Mouse (Mus musculus) R1 (cell line): Measurements from ENCODE around the gene Bco2.

ENCODE experiments used
- DNase-seq: peaks from one replicate; pipeline ENCODE4 v3.0.0-alpha.2; 2018; ENCODE audit warnings: low read depth, low spot score

The Bco2 gene

DNA sequence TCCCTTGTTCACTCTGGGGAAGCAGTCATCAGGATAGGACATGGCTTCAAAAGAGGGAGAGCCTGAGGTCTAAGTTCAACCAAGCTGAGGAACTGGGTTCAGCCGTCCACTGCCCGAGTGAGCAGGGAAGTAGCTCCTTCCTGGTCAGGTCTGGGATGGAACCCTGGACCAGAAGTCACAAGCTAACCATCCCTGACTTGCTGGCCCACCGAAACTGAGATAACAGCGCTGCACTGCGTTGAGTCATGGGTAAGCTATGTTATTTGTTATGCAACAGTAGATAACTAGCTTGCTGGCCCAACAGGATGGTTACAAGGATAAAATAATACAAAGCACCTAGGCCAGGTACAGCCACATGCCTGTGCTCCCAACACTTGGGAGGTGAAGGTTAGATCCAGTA is 39.5 kb downstream of the Bco2 start:
- DNase-seq: no peak

DNA sequence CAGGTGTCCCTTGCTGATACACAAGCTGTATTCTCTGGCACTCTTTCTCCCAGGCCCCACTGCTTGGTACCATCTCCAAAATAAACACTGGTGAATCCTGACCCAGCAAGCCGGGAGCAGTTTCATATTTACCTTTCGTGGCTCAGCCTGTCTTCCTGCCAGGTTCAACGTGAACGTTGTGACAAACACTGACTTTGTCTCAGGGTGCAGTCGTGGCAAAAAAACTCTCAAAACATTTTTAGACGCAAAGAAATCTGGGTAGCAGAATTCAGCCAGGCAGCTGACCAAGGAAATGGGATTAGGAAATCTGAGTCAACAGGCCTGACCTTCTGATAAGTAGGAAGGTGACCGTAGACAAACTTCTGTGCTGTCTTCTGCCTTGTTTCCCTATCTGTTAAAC is 47.4 kb downstream of the Bco2 start:
- no peak for DNase-seq

DNA sequence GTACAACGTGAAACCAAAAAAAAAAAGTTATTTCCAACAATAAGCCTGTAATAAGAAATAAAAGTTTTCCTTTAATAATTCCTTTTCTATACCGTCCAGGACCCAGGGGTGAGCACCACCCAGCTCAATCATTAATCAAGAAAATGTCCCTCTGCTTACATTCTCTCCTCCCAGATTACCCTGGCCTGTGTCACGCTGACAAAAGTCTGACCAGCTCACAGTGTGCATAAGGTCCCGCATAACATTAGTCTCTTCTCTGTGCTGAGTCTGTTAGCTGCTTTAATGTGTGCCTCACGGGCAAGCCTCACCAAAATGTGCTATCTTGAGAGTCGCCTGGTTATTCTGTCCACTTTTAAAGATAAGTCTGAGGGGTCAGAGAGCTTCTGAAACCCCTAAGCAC is 49.6 kb downstream of the Bco2 start:
- DNase-seq: no peak

DNA sequence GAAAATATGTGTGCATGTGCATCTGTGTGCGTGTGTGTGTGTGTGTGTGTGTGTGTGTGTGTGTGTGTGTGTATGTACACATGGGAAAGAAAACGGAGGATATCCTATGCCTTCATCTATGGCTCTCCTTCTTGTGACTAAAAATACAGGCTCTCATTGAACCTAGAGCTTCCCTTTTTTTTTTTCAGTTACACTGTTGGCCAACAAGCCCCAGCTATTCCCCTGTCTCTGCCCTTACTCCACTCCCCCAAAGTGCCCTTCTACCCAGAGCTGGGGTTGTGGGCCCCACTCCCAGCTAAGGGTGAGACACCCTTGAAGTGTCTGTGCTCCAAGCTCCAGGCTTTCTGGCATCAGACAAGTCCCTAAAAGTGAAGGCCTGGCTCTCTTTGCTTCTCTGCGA is 52.0 kb downstream of the Bco2 start:
- no peak for DNase-seq

DNA sequence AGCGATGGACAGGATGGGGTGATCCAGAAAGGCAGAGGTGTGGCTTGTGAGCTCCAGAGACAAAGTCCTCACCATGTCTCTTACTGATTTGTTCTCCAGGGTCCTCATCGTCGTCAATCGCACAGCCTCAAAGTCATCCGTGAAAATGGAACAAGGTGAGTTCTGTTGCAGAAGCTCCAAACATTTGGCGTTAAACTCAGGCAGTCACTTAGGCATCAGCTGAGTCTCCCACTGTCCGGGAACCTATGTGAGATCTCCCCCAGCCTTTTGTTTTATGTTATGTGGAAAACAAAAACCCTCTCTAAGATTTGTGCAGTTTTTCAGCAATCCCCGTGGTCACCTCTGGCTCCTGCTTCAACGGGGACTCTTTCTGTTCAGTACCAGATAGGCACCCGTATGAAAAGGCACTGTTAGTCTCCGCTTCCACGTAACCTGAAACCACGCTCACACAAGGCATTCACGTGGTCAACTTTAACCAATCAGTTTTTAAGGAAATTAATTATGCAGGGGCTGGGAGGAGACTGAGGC is 53.9 kb downstream of the Bco2 start:
- peak; percentile 25 for DNase-seq

DNA sequence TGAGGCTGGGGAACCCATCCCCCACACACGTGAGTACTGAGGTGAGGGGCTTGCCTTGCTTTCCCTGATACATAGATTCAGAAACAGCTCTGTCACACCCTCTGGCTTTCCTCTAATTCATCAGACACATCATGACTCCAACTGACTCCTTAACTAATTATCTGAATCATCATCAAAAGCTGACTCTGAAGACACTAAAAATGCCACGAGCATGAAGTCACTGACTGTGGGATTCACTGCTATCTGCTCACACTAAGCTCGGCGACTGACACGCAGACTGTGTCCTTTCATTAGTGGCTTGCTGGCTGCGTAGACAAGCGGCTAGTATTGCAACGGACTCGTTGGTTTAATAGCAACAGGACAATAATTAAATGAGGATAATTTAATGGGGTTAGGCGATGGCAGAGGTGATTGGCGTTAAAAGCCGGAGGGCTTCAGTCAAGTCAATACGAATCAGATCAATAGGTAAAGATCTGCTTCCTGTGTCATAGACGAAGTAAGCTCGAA is 54.5 kb downstream of the Bco2 start:
- no peak for DNase-seq

DNA sequence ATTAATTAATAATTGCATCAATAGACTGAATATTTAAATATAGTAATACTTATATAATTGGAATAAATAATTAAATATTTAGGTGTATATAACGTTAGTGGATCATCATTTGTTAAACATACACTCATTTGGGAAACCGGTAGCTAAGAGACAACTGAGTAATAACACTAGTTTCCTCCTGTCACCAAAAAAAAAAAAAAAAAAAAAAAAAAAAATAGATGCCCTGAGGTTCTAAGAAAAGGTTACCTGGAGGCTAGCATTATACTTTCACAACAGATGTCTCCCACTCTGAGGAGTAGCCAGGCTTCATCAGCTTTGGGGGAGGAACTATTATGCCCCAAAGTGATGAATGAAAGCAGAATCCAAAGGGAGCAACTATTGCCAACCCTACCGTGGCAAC is 55.2 kb downstream of the Bco2 start:
- DNase-seq: no peak

DNA sequence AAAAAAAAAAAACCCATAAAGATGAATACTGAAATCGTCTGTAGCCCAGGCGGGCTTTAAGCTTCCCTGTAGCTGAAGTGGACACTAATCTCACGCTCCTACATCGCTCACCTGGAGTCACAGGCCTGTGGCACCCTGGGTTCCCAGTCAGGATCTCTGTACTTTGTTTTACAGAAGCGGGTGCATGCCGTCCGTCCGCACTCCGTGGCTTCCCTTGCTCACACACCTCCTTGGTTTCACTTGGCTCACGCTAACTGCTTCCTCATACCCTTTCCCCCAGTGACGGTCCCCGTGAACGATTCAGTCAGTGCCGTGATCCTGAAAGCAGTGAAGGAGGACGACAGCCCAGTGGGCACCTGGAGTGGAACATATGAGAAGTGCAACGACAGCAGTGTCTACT is 56.2 kb downstream of the Bco2 start:
- DNase-seq: no peak

DNA sequence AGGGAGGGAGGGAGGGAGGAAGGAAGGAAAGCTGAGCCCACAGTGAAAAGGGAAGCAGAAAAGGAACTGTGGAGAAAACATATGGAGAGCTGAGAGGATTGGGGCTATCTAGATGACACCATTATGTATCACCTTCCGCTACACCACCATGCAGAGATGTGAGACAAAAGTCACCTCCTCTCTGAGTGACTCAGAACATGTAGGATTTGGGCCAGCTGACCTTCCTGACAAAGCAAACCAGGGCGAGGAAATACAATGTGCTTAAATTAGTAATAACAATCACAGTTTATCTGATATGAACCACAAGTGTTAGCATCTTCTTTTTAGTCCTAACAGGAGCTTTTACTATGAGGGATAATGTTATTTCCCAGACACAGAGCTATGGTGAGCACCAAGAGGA is 57.4 kb downstream of the Bco2 start:
- DNase-seq: no peak

DNA sequence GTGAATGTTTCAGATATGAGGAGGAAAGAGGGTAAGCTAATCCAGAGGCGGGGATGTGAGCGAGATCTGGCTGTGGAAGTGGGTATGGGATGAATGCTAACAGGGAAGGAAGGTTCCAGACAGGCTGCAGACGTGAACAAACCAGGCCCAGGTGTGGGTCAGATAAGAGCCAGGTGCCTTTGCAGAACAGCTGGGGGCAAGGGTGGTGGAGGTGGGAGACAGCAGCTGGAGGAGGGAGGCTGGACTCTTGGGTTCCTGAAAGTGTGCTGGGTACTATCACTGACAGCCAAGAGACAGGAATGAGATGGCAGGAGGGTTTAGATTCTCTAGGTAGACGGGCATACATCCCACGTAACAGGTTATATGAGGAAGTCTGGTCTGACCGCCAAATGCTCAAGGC is 57.9 kb downstream of the Bco2 start:
- no peak for DNase-seq

DNA sequence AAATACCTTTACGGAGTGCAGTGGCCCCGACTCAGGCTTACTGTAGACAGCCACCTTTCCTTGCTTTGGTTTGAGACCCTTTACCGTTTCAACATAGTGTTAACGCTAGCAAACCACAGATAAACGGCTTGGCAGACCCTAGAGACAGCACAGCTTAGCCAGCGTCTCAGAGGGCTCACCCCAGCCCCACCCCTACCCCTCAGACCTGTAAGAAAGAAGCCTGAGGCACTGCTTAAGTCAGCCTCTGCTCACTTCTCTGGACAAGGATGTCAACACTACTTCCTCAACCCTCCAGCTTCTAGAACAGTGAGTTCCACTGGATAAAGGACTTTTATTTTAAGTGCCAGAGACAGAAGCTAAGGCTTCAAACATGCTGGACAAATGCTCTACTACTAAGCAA is 58.4 kb downstream of the Bco2 start:
- no peak for DNase-seq

DNA sequence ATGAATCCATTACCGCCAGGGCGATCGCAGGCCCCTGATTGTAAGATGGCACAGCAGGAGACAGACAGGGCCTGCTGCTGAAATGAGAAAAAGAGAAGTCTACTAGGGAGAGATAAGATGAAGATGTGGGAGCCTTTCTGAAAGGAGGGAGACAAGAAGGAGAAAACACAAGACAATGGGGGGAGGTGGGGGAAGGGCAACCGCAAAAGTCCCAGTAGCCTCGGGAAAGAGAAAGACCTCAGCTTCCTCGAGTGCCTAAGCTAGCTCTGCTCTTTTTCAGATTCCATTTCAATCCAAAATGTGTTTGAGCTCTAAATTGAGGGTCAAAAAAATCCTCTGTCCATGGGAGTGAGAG is 58.9 kb downstream of the Bco2 start:
- DNase-seq: no peak

DNA sequence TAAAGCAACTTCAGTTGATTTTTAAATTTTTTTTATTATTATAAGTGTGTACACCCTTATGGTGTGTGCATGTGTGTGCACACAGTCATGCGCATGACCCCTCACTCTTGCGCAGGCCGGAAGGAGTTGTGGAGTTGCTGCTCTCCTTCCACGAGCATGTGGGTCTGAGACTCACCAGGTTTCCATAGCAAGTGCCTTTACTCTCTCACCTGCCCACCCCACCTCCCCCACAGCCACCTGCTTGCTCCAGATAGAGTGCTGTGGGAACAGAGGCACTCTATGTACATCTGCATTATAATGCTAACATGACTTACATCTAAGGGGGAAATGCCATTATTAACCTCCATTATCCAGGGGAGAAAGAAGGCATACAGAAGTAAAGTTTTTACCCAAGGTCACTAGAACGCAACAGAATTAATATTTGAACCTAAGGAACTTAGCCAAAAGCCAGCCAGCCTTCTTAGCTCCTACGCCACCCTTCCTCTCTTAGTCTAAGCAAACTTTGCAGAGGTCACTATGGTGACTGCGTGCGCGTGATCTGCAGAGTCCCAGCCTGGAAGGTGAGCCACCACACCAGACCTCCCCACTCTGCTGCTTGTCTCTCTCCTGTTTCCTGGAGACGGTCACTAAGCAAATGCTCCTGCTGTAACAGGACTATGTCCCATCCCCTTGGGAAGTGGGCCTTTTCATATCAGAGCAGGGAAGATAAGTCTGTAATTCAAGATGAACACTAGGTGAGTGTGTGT is 59.4 kb downstream of the Bco2 start:
- peak; percentile 72 for DNase-seq

DNA sequence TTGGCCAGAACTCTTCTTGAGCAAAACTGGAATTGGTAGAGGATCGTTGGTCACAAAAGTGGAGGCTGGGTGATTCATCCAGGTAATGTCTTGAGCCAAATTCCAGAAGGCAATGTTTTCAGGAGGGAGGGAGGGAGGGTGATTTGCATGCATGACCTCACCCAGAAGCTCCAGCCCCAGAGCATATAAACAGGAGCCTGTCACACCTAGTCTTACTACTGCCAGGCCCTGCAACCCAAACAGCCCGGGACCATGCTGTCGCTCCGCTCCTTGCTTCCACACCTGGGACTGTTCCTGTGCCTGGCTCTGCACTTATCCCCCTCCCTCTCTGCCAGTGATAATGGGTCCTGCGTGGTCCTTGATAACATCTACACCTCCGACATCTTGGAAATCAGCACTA is 60.7 kb downstream of the Bco2 start, which contains the start of gene Plet1:
Plet1 (plus strand) TSS at position 215 of the 400 bp plus-strand sequence.
- DNase-seq: peak; percentile 21

DNA sequence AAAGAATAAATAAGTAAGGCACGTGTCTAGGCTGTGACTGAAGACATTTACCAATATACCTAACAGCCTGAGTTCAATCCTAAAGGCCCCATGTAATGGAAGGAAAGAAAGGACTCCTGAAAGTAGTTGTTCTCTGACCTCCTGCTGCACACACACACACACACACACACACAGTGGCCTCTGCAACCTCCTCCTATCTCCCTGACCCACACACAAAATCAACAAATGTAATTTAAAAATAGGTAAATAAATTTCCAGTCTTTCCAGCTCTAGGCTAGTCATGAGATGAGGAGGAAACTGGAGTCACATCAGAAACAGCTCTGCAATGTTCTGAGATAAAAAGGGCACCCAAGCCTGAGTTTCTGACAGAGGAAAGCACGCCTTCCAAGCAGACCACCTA is 61.2 kb downstream of the Bco2 start:
- no peak for DNase-seq

DNA sequence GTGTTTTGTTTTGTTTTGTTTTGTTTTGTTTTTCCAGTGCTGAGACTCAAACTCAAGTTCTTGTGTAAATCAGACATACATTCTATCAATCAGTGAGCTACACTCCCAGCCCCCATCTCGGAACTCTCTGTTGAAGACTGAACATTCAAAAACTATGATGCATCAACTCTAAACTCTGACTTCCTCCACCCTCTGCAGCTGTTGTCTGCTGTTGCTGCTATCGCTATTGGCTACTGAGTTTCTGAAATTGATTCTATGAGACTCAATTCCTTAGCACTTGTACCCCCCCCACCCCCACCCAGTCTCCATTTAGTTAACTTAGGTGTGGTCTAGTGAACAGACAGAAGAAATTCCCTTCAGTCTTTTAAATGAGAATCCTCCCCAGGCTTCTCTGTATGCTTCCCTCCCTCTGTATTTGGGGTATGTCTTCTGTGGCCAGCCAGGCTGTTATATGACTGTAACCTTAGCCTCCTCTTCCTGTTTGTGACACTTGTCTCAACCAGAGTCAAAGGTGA is 63.4 kb downstream of the Bco2 start:
- DNase-seq: peak; percentile 46

DNA sequence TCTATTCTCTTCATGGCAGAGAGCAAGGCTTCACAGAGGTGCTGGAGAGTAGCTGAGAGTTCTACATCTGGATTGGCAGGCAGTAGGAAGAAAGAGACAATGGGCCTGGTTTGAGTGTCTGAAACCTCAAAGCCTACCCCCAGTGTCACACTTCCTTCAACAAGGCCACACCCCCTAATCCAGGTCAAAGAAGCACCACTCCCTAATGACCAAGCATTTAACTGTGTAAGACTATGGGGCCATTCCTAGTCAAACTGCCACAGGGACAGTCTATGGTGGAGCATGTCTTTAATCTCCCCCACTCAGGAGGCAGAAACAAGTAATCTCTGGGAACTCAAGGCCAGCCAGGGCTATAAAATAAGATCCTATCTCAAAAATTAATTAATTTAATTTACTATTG is 64.1 kb downstream of the Bco2 start:
- peak; percentile 81 for DNase-seq

DNA sequence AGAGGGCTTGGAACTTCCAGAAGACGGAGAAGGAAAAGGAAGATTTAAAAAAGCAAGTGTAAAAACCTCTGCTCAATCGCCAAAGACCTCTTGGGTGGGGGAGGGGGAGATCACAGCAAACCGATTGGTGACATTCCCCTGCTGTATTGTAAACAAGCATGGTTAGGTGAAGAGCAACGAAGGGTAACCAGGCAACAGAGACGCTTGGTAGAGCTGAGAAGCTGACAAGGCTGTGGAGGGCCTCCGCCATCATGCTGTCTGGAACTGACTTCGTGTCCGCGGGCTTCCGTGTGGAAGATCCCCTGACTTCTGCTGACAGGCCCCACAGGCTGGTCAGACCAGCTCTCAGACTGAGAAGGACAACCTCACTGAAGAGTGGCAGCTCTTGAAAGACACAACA is 69.5 kb downstream of the Bco2 start:
- peak; percentile 86 for DNase-seq
